Mouse (Mus musculus) frontal cortex, postnatal 14 days (tissue): Measurements from ENCODE around the gene Nlrp6.
"Not testable (repeated sequence)": the region's sequence is repeated elsewhere in the genome, so short reads cannot be mapped to it uniquely, and the experiment has no call there.

Experiments
- DNase-seq, 2 experiments: peaks; one replicate each; pipeline ENCODE4 v3.0.0; 2022; ENCODE audit warnings: low spot score in 2 of 2

Nlrp6 gene

DNA sequence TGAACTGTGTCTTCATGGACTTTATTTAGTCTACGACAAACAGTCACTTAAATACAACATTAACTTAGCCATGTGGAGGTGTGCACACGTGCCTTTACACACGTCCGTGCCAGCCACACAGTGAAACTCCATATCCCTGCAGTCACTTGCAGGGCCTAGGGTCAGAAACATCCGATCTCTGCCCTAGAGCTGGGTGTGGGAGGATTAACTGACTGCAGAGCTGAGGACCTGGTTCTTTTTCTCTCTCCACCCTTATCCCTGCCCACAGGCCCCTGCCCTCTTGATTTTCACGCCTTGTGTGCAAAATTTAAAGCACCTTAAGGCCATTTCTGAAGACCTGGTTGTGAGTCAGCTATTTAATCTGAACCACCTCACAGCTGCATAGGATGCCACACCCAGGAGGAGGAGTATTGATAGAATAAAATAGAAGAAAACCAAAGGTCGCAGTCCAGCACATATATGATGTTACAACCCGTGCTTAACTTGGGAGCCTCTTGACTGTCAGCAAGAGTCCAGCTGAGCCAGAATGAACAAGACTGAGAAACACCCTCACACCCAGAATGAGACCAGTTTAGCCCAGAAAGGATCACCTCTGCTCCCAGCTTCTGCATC is at the start of gene Nlrp6:
Gene Nlrp6, plus strand, starts transcription at position 485 of the 612 bp plus-strand sequence.
- no peak for DNase-seq

DNA sequence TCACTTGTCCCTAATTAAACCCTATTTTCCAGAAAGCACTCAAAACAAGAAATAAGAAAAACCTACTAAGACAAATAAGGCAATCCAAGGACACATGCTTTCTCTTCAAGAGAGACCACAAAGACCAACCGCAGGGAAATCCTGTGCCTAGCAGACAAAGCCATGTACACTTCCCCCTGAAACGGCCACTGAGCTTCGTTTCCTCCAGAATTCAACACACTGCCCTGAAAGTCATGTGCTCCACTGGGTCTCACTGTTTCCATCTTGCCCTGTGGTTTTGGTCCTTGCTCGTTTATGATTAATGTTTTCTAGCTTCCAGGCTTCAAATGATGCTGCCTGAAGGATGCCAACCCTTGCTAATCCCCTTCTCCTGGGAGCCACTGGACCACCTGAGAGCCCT is 46.5 kb upstream of the Nlrp6 start:
- no peak for DNase-seq

DNA sequence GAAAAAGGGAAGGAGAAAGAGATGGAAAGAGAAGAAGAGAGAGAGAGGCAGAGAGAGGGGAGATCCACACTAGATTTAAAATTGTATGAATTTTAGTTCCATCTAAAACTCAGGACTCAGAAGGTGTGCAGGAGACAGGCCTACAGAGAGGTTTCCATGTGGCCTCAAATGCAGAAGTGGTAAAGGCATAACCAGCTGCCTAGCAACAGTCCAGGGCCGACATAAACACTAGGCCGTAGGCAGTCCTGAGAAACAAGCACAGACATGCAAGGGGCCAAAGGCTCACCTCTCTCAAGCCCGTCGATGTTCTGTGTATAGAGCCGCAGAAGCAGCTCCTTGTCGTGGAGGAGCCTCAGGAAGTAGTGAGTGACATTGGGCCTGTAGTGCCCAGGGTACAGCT is 43.3 kb upstream of the Nlrp6 start:
- DNase-seq: no peak

DNA sequence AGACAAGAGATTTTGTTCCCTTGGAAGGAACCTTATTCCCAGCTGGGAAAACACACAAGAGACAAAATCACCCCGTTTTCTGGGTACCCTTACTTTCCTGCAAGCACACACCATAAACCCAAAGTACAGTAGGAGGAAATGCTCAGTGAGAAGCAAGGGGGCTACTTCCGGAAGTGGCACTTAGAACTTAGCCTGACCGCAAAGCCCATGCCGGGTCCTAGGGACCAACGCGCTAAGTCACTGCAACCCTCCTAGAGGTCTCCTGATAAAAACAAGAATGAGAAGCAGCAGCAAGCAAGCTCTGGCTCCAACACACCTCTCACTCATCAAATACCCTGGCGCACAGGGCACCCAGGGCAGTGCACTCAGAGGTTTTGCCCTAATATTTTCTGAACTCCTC is 41.3 kb upstream of the Nlrp6 start:
- no peak for DNase-seq

DNA sequence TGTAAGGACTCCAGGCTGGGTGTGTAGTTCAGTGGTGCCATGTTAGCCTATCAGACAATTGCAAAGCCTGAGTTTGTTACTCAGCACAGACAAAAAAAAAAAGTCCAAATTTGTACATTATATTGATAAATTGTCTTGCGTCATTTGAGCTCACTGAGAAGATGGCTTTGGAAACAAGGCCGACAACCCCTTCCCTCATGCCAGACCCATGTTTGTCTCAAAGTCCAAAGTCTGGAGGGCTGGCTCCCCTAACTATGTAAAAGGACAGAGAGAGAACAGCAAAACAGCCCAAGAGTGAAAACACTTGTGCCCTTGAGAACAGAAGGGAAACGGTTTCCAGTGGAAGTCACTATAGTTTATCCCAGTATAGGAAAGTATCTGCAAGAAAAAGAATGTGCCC is 40.3 kb upstream of the Nlrp6 start:
- DNase-seq: no peak

DNA sequence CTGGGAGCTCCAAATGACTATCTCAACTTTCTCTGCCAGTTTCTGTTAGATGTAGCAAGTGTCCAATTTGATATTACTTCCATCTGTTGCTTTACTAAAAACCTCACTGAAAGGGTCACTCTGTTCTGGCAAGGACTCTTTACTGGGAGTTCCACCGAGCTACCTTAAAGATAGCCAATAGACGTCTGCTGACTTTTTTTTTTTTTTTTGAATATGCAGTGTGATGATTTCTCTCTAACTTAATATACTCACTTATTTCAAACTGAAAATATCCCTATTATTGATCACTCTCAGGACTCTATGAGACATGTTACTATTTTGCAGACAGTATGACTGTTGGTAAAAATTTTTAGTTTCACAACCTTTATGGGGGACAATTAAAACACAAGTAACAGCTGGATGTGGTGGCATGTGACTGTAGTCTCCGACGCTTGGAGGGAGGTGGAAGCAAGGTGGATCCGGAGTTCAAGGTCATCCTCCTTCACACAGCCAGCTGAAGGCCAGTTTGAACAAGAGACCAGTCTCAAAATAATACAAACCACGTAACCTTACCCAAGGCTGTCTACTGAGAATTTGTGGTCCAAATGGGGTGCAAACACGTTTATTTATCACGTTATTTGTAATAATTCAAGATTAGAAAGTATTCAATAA is 39.7 kb upstream of the Nlrp6 start:
- no peak for DNase-seq

DNA sequence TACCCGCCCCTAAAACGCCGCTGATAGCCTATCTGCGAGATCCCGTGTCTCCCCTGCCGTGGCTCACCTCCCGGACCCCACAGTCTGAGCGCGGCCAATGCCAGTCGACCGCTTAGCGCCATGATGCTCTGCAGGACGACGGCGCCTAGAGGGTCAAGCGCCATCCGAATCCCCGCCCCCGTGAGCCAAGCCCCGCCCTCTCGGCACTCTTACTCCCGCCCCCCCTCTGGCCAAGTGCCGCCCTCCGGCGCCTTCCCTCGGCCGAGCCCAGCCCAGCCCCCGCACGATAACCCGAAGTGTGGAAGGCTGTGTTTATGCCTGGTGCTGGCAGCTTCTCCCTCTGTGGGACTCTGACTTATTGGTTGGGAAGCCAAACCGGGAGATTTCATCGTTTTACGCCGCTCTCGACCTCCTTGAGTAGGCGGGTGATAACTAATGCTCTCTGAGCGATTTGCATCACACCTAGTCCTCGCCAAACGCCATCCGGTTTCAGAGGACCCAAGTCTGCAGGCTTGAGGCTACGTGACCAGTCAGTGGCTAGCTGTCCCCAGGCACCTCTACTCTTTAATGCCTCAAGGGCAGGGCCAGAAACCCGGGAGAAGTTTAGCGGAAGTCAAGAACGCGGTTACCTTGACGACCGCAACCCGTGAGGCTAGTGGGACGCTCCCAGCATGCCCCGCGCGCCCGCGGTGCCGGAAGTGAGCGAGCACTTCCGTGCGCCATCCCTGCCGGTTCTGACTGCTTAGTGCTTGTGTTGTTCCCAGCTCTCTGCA is 38.8 kb upstream of the Nlrp6 start, which contains the start of the genes Psmd13 and Sirt3:
Gene Psmd13, plus strand, starts transcription at position 273 of the 773 bp plus-strand sequence.
Gene Sirt3, minus strand, starts transcription at position 614 of the 773 bp plus-strand sequence.
- DNase-seq: peak; percentile 89 to 91

DNA sequence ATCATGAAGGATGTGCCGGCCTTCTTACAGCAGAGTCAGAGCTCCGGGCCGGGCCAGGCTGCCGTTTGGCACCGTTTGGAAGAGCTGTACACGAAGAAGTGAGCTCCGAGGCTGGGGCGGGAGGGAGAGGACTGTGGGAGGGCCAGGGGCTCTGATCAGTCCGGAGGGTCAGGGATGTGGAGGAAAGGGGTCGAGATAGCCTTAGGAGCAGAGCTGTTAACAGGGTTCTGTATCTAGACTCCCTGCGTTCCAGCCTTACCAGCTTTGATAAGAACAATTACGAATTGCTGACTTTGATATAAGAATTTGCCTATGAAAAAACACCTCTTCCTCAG is 38.3 kb upstream of the Nlrp6 start:
- DNase-seq: no peak

DNA sequence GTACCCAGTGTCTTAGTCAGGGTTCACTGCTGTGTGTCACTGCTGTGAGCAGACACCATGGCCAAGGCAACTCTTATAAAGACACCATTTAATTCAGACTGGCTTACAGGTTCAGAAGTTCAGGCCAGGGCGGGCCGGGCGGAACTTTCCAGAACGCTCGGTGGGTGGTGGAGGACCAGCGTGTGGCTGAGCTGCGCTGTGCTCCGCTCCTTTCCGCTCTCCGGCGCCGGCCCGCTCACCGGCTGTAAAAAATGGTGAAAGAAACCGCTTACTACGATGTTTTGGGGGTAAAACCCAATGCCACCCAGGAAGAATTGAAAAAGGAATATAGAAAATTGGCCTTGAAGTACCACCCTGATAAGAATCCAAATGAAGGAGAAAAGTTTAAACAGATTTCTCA is 30.1 kb upstream of the Nlrp6 start:
- DNase-seq: not testable (repeated sequence)

DNA sequence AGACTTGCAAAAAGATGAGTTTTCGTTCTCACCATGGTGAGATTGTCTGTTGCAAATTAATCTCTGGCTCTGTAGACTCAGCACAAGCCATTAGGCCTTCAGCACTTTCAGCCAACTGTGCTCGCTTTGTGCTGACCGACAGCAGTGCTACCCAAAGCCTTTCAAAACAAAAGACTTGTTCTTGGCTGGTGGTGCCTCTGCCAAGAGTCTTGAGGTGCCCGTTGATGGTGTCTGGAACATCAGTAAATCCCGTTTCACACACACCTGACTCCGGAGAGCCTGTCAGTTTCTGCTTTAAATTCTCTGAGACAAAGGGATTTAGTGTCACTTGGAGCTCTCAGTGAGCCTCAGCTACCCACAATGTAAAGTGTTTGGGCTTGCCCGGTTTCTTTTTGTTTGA is 26.7 kb upstream of the Nlrp6 start:
- DNase-seq: no peak

DNA sequence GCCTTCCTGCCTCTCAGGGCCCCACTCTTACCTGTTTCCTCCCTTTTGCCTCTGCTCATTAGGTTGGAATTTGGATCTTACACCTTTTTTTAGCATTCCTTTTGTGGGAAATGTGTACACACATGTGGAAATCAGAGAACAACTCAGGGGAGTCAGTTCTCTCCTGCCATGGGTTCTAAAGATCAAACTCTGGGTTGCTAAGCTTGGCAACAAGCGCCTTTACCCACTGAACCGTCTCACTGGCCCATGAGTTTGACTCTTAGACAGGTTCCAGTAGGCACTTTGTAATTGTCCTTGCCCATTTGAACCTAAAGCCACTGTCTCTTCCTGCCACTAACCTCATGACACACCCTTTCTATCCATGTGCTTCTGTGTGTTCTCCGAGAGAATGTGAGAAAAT is 26.1 kb upstream of the Nlrp6 start:
- DNase-seq: no peak

DNA sequence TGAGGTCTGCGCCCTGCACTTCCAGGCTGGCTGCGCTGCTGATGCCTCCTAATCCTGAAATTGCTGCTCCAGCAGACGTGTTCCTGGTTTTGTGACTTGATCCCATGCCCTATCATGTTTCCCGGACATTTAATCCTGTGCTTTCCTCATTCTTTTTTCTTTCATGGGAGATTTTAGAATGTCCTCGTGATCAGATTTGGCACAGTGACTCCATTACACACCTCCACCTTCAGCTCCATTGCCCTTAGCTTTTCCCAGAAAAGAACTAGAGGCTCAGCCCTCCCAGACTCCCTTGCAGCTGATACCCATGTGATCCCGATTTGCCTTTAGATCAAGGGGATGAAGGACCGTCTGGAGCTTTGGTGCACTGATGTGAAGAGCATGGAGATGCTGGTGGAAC is 22.8 kb upstream of the Nlrp6 start:
- DNase-seq: no peak

DNA sequence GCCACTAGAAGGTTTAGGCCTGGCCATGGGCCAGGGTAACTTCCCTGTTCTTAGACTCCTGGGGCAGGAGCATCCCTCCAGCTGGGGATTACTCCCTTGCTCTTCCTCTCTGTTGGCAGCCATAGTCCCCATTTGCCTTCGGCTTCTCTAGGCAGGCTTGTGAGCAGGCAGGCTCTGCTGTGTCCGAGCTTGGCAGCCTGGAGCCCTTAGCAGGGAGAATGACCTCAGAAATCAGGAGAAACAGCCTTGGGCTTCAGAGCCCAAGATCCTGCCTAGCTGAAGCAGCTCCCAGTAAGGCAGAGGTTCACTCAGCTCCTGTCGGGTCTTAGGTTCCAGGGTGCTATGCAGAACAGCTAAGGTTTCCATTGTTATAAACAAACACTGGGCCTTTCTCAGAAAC is 21.6 kb upstream of the Nlrp6 start:
- no peak for DNase-seq

DNA sequence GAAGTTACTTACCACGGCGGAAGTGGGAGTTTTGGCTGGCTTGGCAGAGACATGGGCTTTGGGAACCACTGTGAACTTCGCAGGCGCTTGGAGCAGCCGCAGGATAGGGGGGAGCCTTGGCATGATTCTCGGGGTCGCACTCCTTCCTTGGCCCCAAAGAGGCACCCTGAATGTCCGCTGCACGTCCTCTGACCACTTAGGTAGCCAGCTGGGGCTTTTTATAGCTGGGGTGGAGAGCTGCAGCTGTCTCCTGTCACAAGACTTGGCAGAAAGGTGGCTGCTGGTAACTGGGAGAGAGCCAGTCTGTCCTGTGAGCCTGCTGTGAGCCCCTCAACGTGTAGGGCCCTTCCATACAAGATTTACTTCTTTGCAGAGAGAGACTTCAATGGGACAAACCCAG is 20.5 kb upstream of the Nlrp6 start, which contains the start of gene Cox8b:
Gene Cox8b, minus strand, starts transcription at position 227 of the 400 bp plus-strand sequence.
- DNase-seq: no peak

DNA sequence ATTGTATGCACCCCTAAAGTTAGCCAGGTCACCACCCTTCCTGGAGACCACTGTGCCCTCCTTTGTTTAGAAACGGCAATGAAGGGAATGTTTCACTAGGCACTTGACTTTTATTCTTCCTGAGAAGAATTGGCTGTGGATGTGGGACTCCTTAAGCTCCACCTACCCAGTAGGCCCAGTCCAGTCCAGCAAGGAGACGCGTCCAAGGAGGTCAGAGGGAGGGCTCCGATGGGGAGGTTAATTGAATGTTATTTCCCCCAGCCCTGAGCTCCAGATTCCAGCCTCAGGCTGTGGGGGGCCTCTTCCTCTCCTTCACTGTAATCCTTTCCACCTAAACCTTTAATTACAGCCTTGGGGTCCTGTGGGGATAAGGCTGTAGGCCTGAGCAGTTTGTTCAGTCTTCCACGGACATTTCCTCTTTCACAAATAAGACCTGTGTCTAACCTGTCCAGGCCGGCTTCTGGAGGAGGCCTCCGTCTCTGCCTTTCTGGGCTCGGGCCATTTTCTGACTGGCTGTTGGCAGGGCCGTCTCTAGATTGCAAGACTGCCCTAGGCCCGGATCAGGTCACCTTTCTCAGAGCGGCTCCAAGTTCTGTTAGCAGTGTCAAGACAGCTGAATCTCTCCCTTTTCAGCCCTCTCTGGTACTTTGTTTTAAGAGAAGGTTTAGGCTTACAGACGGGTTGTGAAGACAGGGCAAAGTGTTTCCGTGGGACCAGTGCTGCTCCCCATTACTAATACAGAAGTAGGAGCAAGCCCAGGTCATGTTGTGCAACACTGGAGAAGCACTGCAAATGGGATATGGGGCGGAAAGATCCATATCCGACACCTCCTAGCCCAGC is 18.4 kb upstream of the Nlrp6 start:
- DNase-seq: no peak

DNA sequence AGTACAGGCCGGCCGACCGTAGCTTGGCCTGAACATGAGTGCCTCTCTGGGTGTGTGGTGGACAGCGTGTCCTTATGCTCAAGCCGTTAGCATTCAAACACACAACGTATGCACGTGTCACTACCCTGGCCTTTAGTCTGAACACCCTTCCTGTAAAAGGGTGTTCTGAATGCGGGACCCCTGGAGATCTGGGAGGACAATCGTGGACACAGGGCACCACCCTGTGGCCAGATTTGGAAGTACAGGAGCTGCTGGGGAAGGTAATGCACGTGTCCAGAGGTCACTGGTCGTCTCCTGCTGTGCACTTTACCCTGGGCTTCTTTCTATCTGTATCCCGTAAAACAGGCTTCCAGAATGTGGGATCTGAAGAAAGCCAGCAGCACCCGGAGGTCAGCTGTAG is 17.5 kb upstream of the Nlrp6 start:
- peak; percentile 43 to 71 for DNase-seq

DNA sequence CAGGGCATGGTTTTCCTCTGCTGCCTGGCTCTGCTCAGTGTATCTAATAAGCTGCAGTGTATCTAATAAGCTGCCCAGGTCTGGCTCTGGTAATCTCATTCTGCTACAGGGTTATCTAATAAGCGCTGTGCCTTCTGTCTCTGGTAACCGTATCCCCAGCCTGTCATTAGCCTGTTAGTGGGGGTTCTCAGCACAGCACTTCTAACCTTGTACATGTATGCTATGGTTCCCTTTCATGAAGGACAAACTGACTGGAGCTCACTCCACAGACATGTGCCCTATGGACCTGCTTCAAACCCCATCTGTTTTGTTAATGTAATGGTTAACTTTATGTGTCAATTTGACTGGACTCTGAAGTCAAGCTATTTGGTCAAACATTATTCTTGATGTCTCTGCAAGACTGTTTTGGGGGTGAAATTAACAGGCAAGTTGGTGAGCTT is 15.0 kb upstream of the Nlrp6 start:
- no peak for DNase-seq

DNA sequence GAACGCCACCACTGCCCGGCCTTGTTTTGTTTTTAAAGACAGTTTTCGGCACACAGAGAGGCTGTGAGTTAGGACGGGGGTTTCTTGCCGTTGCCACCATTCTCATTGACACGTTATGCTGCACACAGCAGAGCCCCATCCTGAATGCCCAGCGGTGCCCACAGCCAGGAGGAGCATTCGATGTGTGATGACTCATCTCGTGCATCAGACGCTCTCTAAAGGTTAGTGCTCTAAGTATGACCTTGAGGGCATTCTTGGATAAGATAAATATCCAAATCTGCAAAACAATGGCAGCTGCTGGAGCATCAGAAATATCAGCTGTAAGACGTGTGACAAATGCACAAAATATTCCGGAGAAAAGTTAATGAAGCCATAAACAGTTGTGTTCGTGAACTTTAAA is 13.6 kb upstream of the Nlrp6 start:
- DNase-seq: no peak

DNA sequence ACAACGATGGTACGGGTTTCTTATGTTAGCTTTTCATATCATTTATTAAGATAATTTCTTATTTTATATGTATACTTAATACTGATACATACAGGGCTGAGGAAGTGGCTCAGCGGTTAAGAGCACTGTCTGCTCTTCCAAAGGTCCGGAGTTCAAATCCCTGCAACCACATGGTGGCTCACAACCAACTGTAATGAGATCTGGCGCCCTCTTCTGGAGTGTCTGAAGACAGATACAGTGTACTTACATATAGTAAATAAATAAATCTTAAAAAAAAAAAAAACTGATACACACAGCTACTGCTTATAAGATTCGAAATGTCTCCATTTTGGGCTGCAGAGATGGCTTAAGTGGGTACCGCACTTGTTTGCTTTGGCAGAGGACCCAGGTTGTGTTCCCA is 13.0 kb upstream of the Nlrp6 start:
- DNase-seq: no peak

DNA sequence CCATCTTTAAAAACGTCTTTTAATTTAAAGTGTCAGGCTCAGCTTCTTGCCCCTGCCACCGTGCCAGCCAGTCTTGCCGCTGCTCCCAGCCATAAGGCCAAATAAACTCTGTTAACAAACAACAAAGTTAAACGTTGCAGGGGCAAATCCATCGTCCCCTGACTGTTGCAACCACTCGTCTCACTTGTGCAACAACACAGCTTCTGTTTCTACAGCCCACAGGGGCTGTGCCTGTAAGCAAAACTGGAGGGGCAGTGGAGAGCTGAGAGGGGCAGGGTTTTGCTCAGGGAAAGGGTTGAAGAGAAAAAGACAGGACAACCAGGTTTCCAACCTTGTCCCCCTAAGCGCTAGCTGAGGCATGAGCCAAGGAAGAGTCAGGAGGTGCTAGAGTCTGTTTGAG is 12.5 kb upstream of the Nlrp6 start:
- no peak for DNase-seq

DNA sequence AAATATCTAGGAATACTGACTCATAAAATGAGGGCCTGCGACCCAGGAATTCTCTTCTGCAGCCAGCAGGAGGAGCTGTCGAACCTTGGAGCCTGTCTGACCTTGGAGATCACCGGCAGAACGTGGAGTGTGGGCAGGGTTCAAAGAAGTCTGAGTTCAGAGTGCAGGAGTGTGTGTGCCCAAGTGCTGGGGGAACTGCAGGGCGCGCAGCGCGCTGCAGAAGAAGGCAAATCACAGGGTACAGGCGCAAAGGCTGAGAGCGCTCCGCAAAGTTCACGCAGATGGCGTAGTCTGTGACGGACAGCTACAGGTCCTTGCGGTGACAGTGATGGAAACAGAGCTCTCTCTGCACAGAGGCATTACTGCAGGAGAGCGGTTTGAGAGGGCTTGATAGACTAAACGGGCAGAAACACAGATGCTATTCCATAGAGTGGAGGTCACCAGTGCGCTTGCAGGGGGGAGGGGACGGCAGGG is 12.0 kb upstream of the Nlrp6 start:
- DNase-seq: peak; percentile 27 to 64

DNA sequence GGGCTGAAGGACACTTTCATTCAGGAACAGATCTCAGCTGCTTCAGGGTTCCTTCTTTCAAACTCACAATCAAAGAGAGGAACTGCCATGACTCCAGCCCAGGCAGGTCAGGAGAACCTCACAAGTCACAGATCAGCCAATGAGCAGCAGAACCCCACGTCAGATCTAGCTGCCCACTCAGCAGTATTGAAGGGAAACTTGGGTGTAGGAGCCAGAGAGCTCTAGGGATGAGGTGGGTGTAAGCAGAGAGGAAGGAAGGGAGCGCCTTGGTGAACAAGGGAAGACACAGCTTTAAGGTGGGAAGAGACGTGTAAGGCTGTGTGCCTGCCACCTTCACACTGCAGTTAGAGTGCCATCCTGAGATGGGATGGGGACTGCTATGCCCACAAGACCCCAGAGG is 8.4 kb upstream of the Nlrp6 start:
- DNase-seq: no peak
